Mouse (Mus musculus): ENCODE data around the gene Doc2b. TPM values are rescaled to one million over a fixed set of nuclear protein-coding genes. Genes with fewer than 3 reads are reported as not detected.

Gene Doc2b
- polyA plus RNA-seq, 1 experiment: 9.3 TPM

DNA sequence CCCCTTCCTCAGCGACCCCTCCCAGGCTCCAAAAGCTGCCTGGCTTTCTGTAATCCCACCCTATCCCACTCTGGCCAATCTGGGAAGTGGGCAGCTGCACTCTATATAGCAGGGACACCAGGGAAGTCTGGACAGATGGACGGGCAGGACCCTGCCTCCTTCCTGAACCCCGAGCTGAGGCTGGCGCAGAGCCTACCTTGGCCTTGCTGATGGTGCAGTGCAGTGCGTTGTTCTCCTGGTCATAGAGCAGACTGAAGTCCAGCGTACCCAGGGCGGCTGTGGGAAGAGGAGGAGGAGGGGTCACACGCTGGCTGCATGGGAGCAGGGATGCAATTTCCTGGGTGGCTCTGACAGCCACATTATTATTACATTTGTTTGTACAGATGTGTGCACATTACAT is 10.0 kb downstream of the Doc2b start:
- TF ChIP-seq POLR2A (IDR thresholded peaks at IDR 0.05; ENCODE audit: borderline replicate concordance, extremely low read depth, insufficient read depth, insufficient read length, poor library complexity, severe bottlenecking): no peak
- no peak for TF ChIP-seq CTCF (IDR thresholded peaks at IDR 0.05; ENCODE audit: borderline replicate concordance, extremely low read depth, insufficient read depth, insufficient read length)
- no peak for DNase-seq (ENCODE audit: low read depth)

DNA sequence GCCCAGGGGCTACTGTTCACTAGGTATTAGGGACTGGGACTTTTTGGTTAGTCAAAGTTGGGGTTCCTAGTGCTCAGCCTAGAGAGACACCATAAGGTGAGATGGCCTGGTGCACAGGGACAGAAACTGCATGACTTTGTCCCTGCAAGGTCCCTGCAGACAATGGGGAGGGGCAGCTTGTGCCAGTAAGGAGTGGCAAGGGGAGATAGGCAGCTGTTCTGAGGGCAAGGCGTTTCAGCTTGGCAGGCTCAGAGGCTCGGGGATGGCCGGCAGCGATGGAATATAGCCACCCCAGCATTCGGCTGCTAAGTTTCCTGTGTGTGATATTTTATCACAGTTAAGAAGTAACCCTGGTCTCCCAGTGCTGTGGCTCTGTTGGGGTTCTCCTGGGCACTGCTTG is 12.1 kb downstream of the Doc2b start:
- DNase-seq (ENCODE audit: low read depth): no peak
- TF ChIP-seq CTCF (IDR thresholded peaks at IDR 0.05; ENCODE audit: borderline replicate concordance, extremely low read depth, insufficient read depth, insufficient read length) (no peak), POLR2A (IDR thresholded peaks at IDR 0.05; ENCODE audit: borderline replicate concordance, extremely low read depth, insufficient read depth, insufficient read length, poor library complexity, severe bottlenecking) (no peak)

DNA sequence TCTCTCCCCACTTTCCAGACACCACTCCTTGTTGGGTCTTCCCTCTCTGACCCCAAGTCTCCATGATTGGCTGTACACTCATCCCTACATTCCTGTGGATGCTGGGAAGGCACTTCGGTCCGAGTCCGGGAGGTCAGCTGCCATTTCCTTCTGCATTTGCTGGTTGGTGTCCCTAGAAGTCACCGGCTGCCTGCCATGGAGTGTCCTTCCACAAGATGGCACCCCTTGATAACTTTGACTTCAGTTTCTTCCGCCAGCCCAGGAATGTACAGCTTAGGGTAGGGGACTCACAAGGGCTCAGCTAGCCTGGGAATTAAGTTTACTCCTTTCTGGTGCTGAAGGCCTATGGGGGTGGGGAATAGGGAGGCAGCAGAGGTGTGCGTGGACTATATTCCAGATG is 13.9 kb downstream of the Doc2b start:
- TF ChIP-seq CTCF (IDR thresholded peaks at IDR 0.05; ENCODE audit: borderline replicate concordance, extremely low read depth, insufficient read depth, insufficient read length) (peak; percentile 92), POLR2A (IDR thresholded peaks at IDR 0.05; ENCODE audit: borderline replicate concordance, extremely low read depth, insufficient read depth, insufficient read length, poor library complexity, severe bottlenecking) (no peak)
- peak; percentile 80 for DNase-seq (ENCODE audit: low read depth)

DNA sequence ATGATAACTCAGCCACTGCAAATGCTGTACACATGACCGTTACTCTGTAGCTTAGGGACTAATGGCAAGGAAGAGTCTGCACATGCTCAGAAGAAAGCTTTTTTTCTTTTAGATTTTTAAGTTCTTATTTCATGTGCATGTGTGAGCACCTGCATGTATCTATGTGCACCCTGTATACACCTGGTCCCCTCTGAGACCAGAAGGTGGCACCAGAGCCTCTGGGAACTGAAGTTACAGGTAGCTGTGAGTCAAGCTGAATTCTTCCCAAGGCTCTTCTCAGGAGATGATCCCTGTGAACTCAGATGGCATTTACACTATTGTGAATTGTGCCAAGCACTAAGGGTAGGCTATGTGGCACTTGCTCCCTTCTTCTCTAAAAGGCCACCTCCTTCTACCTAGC is 19.9 kb downstream of the Doc2b start:
- no peak for DNase-seq (ENCODE audit: low read depth)
- TF ChIP-seq CTCF (IDR thresholded peaks at IDR 0.05; ENCODE audit: borderline replicate concordance, extremely low read depth, insufficient read depth, insufficient read length) (peak; percentile 14; the same call in 1 of the 2 replicates), POLR2A (IDR thresholded peaks at IDR 0.05; ENCODE audit: borderline replicate concordance, extremely low read depth, insufficient read depth, insufficient read length, poor library complexity, severe bottlenecking) (no peak)

DNA sequence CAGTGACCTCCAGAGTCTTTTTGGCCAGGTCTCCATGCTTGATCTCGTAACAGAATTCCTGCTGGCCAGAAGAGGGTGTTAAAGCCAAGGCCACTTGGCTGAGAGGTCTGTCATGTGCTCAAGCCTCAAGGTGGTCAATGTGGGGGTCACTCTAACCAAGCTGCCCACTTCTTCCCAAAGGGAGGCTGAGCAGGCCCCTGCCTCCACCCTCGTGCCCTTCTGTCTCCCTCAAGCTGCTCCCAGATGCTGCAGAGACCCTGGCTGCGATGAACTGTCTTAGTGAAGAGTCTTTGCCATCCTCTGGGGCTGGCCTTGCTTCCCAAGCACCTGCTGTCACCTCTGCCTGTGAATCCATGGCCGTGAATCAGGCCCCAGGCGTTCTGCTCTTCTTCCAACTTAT is 23.3 kb downstream of the Doc2b start:
- TF ChIP-seq POLR2A (IDR thresholded peaks at IDR 0.05; ENCODE audit: borderline replicate concordance, extremely low read depth, insufficient read depth, insufficient read length, poor library complexity, severe bottlenecking) (no peak), CTCF (IDR thresholded peaks at IDR 0.05; ENCODE audit: borderline replicate concordance, extremely low read depth, insufficient read depth, insufficient read length) (no peak)
- DNase-seq (ENCODE audit: low read depth): no peak

DNA sequence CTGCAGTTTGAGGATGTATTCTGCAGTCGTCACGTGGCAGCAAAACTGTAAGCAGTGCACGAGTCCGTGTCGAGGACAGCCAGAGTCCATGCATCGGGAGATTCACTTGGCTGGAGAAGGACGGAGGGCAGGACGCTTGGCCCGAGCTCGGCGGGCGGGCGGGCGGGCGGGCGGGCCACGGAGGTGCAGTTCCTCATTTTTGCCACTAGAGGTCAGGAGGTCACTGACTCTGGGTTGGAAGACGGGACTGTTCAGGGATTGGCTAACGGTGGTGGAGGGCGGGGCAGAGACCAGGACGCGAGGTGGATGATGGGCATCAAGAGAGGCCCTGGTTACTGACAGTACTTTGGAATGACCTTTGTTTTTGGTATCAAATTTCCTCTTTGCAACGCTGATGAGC is 26.6 kb downstream of the Doc2b start:
- TF ChIP-seq CTCF (IDR thresholded peaks at IDR 0.05; ENCODE audit: borderline replicate concordance, extremely low read depth, insufficient read depth, insufficient read length): peak; percentile 67
- TF ChIP-seq POLR2A (IDR thresholded peaks at IDR 0.05; ENCODE audit: borderline replicate concordance, extremely low read depth, insufficient read depth, insufficient read length, poor library complexity, severe bottlenecking): no peak
- peak; percentile 88 for DNase-seq (ENCODE audit: low read depth)

DNA sequence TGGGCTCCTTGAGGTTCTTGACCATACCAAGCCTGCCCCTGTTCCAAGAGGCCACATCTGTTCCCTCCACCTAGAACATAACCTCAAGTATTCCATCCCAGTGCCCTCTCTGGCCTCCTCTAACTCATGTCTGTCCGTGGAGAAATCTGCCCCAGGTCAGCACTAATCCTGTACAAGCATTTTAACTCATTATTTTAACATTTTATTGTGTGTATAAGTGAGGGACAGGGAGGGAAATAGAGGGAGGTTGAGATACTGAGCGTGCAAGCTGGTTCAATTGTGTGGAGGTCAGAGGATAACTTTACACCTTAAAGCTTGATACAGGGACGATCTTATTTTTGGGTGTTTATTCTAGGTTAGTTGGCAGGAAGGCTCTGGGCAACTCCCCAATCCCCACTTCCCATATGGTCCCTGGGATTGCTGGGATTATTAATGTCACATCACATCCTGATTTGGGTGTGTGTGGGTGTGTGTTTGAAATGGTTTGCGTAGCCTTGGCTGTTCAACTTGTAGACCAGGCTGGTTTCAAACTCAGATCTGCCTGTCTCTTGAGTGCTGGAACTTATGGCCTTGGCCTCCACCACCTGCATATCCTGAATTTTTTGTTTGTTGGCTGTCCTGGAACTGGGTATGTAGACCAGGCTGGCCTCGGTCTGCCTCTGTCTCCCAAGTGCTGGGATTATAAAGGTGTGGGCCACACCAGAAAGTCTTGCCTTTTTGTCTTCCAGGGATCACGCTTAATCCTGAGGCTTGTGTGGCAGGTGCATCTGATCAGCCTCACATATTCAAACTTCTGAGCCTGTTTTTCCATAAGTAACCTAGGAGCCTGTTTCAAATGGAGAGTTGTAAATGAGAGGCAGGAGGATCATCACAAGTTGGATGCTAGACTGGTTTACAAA is 27.5 kb downstream of the Doc2b start:
- TF ChIP-seq POLR2A (IDR thresholded peaks at IDR 0.05; ENCODE audit: borderline replicate concordance, extremely low read depth, insufficient read depth, insufficient read length, poor library complexity, severe bottlenecking) (no peak), CTCF (IDR thresholded peaks at IDR 0.05; ENCODE audit: borderline replicate concordance, extremely low read depth, insufficient read depth, insufficient read length) (no peak)
- DNase-seq (ENCODE audit: low read depth): no peak

DNA sequence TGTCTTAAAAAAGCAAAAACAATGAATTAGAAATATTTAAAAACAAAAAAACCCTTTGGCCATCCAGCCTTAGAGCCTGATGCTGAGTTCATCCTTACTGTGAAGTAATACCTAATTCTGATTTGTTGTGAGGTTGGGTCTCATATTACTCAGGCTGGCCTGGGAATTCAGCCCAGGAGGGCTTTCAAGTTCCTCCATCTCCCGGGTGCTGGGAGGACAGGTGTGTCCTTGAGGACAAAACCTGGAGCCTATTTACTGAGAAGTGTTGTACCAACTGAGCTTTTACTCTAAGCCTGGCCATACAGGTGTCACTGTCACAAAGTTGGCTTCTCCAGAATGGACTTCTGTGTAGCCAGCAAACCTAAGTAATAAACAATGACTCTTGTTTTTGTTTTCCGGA is 28.8 kb downstream of the Doc2b start:
- TF ChIP-seq CTCF (IDR thresholded peaks at IDR 0.05; ENCODE audit: borderline replicate concordance, extremely low read depth, insufficient read depth, insufficient read length): no peak
- no peak for TF ChIP-seq POLR2A (IDR thresholded peaks at IDR 0.05; ENCODE audit: borderline replicate concordance, extremely low read depth, insufficient read depth, insufficient read length, poor library complexity, severe bottlenecking)
- DNase-seq (ENCODE audit: low read depth): no peak

DNA sequence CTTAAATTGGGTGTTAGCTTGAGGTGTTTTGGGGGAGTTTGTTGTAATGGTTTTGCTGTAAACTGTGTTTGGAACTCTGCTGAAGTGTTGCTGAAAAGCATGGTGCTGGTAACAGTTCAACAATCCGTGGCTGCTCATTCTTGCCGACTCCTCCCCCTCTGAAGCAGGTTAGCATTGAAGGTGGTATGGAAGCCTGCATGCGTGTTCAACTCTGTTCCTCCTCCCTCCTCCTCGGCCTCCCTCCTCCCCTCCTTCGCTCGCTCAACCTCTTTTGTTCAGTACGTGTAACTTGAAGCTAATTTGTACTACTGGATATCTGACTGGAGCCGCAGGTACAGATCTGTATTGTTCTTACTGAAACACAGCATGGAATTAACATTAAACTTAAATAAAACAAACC is 30.7 kb downstream of the Doc2b start:
- DNase-seq (ENCODE audit: low read depth): no peak
- no peak for TF ChIP-seq POLR2A (IDR thresholded peaks at IDR 0.05; ENCODE audit: borderline replicate concordance, extremely low read depth, insufficient read depth, insufficient read length, poor library complexity, severe bottlenecking)
- no peak for TF ChIP-seq CTCF (IDR thresholded peaks at IDR 0.05; ENCODE audit: borderline replicate concordance, extremely low read depth, insufficient read depth, insufficient read length)

DNA sequence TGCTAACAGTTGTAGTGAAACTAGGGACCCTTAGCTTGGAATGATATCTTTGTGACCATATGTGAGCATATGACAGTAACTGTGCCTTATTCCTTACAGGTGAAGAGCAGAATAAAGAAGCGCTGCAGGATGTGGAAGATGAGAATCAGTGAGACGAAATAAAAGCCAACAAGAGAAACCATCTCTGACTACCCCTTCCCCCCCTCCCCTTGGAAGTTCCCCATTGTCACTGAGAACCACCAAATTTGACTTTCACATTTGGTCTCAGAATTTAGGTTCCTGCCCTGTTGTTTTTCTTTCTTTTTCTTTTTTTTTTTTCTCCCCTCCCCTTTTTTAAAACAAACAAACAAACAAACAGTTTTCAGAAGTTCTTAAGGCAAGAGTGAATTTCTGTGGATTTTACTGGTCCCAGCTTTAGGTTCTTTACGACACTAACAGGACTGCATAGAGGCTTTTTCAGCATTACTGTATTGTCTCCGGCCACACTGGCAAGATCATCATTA is 31.3 kb downstream of the Doc2b start:
- no peak for DNase-seq (ENCODE audit: low read depth)
- TF ChIP-seq POLR2A (IDR thresholded peaks at IDR 0.05; ENCODE audit: borderline replicate concordance, extremely low read depth, insufficient read depth, insufficient read length, poor library complexity, severe bottlenecking) (no peak), CTCF (IDR thresholded peaks at IDR 0.05; ENCODE audit: borderline replicate concordance, extremely low read depth, insufficient read depth, insufficient read length) (no peak)

DNA sequence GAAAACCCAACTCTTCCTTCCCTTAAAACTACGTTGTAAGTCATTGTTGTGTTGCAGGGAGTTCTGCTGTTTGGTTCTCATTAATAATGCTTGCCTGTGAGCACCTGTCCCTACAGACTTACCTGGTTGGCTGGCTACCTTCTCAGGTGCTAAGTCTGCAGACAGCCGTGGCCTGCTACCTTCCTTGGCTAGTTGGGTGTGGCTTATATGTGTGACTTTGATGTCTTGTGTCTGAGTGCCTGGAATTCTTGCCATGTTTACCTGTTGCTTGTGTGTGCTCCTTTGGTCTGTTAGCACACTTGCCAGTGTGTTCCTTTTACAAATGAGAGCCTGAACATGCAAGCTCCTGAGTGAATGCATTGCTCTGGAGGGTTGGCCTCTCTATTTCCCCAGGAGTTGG is 33.1 kb downstream of the Doc2b start:
- TF ChIP-seq POLR2A (IDR thresholded peaks at IDR 0.05; ENCODE audit: borderline replicate concordance, extremely low read depth, insufficient read depth, insufficient read length, poor library complexity, severe bottlenecking) (no peak), CTCF (IDR thresholded peaks at IDR 0.05; ENCODE audit: borderline replicate concordance, extremely low read depth, insufficient read depth, insufficient read length) (no peak)
- no peak for DNase-seq (ENCODE audit: low read depth)

DNA sequence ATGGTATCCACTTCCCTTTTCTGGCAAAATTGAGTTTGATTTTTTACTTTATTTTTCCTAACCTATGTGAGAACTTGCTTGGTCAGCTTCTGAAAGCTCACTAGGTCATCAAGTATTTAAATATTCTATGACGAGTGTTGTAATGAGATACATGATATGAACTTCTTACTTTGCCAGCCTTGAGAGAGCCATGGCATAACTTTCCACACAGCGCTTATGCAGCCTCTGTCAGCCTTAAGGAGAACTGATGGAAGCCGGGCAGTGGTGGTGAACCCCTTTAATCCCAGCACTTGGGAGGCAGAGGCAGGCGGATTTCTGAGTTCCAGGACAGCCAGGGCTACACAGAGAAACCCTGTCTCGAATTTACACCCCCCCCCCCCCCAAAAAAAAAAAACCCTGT is 35.1 kb downstream of the Doc2b start:
- no peak for DNase-seq (ENCODE audit: low read depth)
- TF ChIP-seq CTCF (IDR thresholded peaks at IDR 0.05; ENCODE audit: borderline replicate concordance, extremely low read depth, insufficient read depth, insufficient read length) (no peak), POLR2A (IDR thresholded peaks at IDR 0.05; ENCODE audit: borderline replicate concordance, extremely low read depth, insufficient read depth, insufficient read length, poor library complexity, severe bottlenecking) (no peak)
